Mouse (Mus musculus) E14TG2a.4 (cell line): ENCODE measurements around the gene Gm572.

Source experiments
- CTCF ChIP-seq: conservative IDR thresholded peaks from 2 replicates; pipeline ENCODE4 v1.5.1; 2014; ENCODE audit warnings: low read length
- NANOG ChIP-seq: IDR thresholded peaks from 2 replicates; pipeline ENCODE4 v1.6.1; 2014; ENCODE audit warnings: borderline replicate concordance, low read length, mixed read lengths

- TF ChIP-seq CTCF (no peak), NANOG (peak; percentile 58; the same call in 1 of the 2 replicates)
Measured at GRCm38 (mm10) chr4:148613738-148614137, 29.4 kb upstream of the Gm572 start.
